Mouse (Mus musculus): ENCODE results near the gene Cdkn2aip. TPM values are rescaled to one million over a fixed set of nuclear protein-coding genes. Genes with fewer than 3 reads are reported as not detected.
A peak's percentile ranks its signal among the peaks of the same experiment; 100 is the strongest.

Gene Cdkn2aip
- 10.9 and 17.2 TPM in 2 replicates for total RNA-seq (2021)
- long read RNA-seq, transcript Cdkn2aip-201 (3 exons, 3,464 nt): minor isoform, 7 of 29 reads
- long read RNA-seq, transcript Cdkn2aip-202 (3 exons, 3,393 nt): major isoform, 16 of 29 reads
- long read RNA-seq, partial matches to known transcripts: 5 of 29 reads
- long read RNA-seq, other reads (novel, unspliced or antisense): 1 of 29 reads

- DNase-seq: peak; percentile 97
Measured at GRCm38 (mm10) chr8:47713761-47714745, at the start of gene Cdkn2aip. Gene Cdkn2aip (minus strand): TSS chr8:47713932.

GRCm38 (mm10) chr8:47763194-47763593, 49.5 kb upstream of the Cdkn2aip start:
- DNase-seq: no peak

- no peak for DNase-seq
Measured at GRCm38 (mm10) chr8:47760685-47761084, 47.0 kb upstream of the Cdkn2aip start.

GRCm38 (mm10) chr8:47760186-47760585, 46.5 kb upstream of the Cdkn2aip start:
- no peak for DNase-seq

GRCm38 (mm10) chr8:47753121-47753520, 39.4 kb upstream of the Cdkn2aip start:
- DNase-seq: no peak

- no peak for DNase-seq
Measured at GRCm38 (mm10) chr8:47750096-47750495, 36.4 kb upstream of the Cdkn2aip start.

- no peak for DNase-seq
Measured at GRCm38 (mm10) chr8:47749491-47749890, 35.8 kb upstream of the Cdkn2aip start.

- DNase-seq: no peak
Measured at GRCm38 (mm10) chr8:47746304-47746703, 32.6 kb upstream of the Cdkn2aip start.

- no peak for DNase-seq
Measured at GRCm38 (mm10) chr8:47745848-47746247, 32.1 kb upstream of the Cdkn2aip start.

GRCm38 (mm10) chr8:47744803-47745202, 31.1 kb upstream of the Cdkn2aip start:
- DNase-seq: no peak

- DNase-seq: peak; percentile 86
Measured at GRCm38 (mm10) chr8:47743419-47743818, 29.7 kb upstream of the Cdkn2aip start.

- DNase-seq: no peak
Measured at GRCm38 (mm10) chr8:47742992-47743391, 29.3 kb upstream of the Cdkn2aip start.

GRCm38 (mm10) chr8:47742372-47742771, 28.6 kb upstream of the Cdkn2aip start:
- no peak for DNase-seq

GRCm38 (mm10) chr8:47737120-47737519, 23.4 kb upstream of the Cdkn2aip start:
- DNase-seq: no peak

GRCm38 (mm10) chr8:47729324-47729723, 15.6 kb upstream of the Cdkn2aip start:
- no peak for DNase-seq

- no peak for DNase-seq
Measured at GRCm38 (mm10) chr8:47726945-47727344, 13.2 kb upstream of the Cdkn2aip start.

- no peak for DNase-seq
Measured at GRCm38 (mm10) chr8:47721609-47722008, 7.9 kb upstream of the Cdkn2aip start.

- no peak for DNase-seq
Measured at GRCm38 (mm10) chr8:47718641-47719040, 4.9 kb upstream of the Cdkn2aip start.

GRCm38 (mm10) chr8:47713171-47713663, 515 bp downstream of the Cdkn2aip start:
- peak; percentile 44 for DNase-seq

- DNase-seq: no peak
Measured at GRCm38 (mm10) chr8:47708106-47708505, 5.6 kb downstream of the Cdkn2aip start.

- no peak for DNase-seq
Measured at GRCm38 (mm10) chr8:47706746-47707145, 7.0 kb downstream of the Cdkn2aip start.

- no peak for DNase-seq
Measured at GRCm38 (mm10) chr8:47702333-47702732, 11.4 kb downstream of the Cdkn2aip start.

- no peak for DNase-seq
Measured at GRCm38 (mm10) chr8:47697696-47698095, 16.0 kb downstream of the Cdkn2aip start.
